Mouse (Mus musculus) thymus, adult 2 months (tissue): Measurements from ENCODE around the gene Casp8ap2.

Source experiments
- CTCF ChIP-seq: fragments of 200-500 bp; IDR thresholded peaks from 2 replicates; pipeline ENCODE4 v1.5.1; 2012; ENCODE audit warnings: mild to moderate bottlenecking, control low read depth, low read length, moderate library complexity, borderline replicate concordance; ENCODE audit not compliant: control insufficient read depth, poor library complexity, insufficient read depth; ENCODE audit errors: extremely low read depth
- POLR2A ChIP-seq: fragments of 200-500 bp; IDR thresholded peaks from 2 replicates; pipeline ENCODE4 v1.6.1; 2012; ENCODE audit warnings: mild to moderate bottlenecking, low read length, control low read depth, moderate library complexity; ENCODE audit not compliant: control insufficient read depth, poor library complexity, insufficient read depth; ENCODE audit errors: extremely low read depth

DNA sequence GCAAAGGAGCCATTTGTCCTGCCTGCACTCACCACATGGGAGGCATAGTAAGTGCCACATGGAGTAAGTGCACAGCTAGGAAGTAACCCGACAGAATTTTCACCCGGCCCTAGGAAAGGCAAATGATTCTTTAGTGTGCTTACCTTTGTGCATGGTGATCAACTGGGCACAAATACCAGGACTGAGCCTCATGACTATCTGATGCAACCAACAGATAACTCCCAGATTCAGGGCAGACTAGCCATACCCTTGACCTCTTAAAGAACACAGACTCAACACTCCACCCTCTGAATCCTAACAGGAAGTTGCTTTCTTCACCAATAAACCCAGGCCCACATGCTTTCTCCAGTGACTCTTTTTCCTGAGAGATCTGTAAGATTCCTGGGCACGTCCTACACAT, 43.8 kb upstream of the Casp8ap2 start:
- TF ChIP-seq POLR2A (no peak), CTCF (no peak)
